Mouse (Mus musculus) gastrocnemius, adult 18-20 months (tissue): Measurements from ENCODE around the gene Scnn1b. TPM values are rescaled to one million over a fixed set of nuclear protein-coding genes. Genes with fewer than 3 reads are reported as not detected.

ENCODE experiments used
- DNase-seq: peaks from one replicate; pipeline ENCODE4 v3.0.0; 2021; ENCODE audit warnings: low spot score
- long read RNA-seq, 2 experiments: library from polyadenylated mRNA; stranded (forward); transcript quantifications; one replicate each; pipeline ENCODE4 v2.0.0; 2021
- total RNA-seq, 2 experiments: library from RNA; stranded (reverse); gene quantifications; 2 replicates each; pipeline ENCODE4 v1.2.3; 2021

The Scnn1b gene
- total RNA-seq, result under 1 TPM; 0.21 to 0.62 TPM
- long read RNA-seq, experiment 1, result 0 reads
- long read RNA-seq, experiment 2, result 0 reads

DNA sequence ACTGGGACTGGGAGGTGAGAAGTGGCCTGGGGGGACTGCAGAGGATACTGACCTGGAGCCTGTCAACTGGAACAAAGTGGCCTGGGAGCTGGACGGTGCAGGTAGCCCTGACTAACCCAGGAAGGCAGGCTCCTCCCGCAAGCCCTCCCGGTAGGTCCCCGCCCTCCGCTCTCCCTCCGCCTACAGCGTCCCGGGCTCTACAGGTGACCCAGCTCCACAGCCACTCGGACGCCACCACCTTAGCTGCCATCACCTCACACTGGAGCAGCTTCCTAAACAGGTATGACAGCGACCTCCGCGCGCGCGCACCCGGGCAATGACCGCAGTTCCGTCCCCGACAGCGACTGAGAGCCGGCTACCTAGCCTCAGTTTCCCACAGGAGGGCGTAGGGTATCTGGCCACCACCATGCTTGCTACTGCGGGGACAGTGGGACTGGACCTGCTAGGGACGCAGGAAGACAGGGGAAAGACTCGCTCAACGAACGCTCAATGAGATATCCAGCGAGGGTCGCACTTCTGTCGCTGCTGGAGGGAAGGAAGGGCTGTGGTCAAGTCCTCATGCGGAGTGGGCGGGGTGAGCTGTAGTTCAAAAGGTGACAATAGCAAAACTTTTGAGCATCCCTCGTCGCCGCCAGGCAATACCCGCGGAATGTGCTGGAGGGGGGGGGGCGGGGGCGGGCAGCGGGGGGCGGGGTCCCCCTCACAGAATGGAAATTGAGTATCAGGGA lies at the start of gene Scnn1b:
TSS of gene Scnn1b (plus strand) at position 181 of the 728 bp plus-strand sequence.
- DNase-seq, result no peak

DNA sequence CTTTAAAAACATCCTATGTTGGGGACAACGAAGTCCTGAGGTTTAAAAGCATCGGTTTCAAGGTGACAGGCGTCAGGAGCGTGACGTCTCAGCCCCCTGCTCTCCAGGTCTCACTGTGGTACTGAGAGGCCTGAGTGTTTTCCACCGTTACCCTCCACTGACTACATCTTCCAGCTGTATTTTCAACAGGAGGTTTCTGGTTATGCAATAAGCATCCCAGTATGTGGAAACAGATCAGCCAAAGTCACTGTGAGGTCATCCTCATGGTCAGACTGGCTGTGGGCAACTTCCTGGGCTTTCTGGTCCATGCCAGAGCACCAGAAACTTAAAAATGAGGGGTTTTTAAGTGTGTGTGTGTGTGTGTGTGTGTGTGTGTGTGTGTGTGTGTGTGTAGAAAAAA lies 43.2 kb upstream of the Scnn1b start:
- DNase-seq, result no peak

GRCm38 (mm10) chr7:121828481-121828880 lies 36.4 kb upstream of the Scnn1b start:
- no peak for DNase-seq

GRCm38 (mm10) chr7:121835392-121835791 lies 29.4 kb upstream of the Scnn1b start:
- no peak for DNase-seq

DNA sequence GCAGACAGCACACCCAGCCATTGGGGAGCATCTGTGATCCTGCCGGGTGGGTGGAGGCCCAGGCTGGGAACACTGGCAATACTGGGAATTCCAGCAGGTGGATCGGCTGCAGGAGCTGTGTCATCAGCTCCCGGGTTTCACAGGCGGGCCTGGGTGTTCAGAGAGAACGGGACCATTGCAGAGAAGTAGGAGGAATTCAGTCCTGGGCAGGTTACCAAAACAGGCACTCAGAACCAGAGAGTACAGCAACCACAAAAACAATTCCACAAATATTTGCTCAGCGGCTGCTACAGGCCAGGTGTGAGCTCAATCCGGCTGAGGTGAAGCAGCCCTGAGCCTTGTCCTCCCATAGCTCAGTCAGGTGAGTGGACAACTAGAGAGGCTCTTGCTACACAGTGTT lies 28.0 kb upstream of the Scnn1b start:
- DNase-seq, result no peak

DNA sequence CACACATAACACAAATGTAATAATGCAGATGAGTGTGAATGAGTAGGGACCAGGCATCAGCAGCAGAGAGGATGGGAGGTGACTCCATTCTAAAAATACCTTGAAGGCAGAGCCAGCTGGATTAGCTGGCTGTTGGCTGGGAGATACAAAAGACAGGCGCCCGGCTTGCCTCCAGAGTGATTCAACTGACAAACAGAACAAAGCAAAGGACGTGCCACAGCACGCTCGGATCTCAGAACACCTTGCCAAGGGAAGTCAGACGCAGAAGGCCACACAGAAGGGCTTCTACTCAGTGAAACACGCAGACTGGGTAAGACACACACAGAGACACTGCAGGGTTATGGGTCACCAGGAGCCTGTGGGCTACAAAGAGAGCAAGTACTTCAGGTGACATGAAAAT lies 24.0 kb upstream of the Scnn1b start:
- DNase-seq, result no peak

DNA sequence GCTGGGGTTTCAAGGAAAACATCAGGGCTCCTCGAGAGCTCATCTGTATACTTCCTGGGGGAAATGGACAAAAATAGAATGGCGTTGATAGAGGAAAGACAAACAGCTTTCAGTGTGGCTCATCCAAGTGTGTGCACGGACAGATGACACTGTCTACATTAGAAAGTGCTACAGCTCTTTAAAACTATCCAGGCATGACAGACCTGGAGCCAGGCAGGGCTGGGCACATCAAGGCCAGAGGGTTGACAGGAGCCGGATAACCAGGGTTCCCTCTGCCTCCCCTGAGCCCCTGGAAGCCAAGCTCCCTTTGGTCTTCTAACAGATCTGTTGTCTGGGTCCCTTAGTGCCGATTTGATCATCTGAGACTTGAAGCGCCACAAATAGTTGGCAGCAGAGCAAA lies 22.6 kb upstream of the Scnn1b start:
- DNase-seq, result no peak

DNA sequence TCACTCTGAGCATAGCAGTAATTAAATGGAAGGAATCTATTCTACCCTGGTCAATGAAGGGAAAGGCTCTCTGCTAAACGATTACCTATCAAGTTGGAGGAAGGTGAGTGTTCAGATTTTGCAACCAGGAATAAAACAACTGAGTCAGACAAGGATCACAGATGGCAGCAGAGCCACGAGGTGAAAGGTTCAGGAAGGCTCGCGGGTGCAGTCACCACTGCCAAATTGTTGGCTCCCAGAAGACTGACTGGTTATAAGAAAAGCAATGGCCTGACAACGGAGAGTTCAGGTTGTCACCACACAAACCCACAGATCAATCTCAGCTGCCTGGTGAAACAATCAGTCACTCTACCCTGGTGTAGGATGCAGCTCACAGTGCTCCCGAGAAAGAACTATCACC lies 18.9 kb upstream of the Scnn1b start:
- DNase-seq, result no peak

- DNase-seq, result no peak
Measured at GRCm38 (mm10) chr7:121848537-121849168, 16.2 kb upstream of the Scnn1b start.

DNA sequence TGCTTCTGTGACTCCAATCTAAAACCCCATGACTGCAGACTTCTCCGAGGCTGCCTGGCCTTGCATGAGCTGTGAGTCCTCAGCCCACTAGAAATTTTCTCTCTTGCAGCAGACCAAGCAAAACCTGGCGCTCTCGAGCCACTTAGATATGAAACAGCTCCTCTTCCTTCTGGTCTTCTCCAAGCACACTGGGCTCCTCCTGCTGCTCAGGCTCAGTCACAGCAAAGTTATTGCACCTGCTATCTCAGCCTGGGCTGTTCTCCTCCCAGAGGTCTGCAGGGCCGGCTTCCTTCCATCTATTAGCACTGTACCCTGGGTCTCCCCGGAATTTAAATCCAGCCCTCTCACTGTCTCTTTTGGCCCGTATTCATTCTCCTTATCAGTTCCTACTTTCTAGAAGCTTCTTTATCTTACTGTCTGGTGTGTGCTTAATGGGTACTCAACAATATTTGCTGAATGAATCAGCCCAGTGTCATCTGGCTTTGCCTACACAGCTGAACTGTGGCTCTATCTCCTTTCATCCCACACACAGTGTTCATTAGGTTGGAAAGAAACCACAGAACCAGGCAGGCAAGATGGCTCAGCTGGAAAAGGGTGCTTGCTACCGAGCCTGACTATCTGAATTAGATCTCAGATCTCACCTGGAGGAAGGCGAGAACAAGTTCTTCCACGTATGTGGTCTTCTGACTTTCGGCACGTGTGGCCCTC lies 7.5 kb upstream of the Scnn1b start:
- DNase-seq, result no peak

GRCm38 (mm10) chr7:121858939-121859338 lies 5.9 kb upstream of the Scnn1b start:
- no peak for DNase-seq

DNA sequence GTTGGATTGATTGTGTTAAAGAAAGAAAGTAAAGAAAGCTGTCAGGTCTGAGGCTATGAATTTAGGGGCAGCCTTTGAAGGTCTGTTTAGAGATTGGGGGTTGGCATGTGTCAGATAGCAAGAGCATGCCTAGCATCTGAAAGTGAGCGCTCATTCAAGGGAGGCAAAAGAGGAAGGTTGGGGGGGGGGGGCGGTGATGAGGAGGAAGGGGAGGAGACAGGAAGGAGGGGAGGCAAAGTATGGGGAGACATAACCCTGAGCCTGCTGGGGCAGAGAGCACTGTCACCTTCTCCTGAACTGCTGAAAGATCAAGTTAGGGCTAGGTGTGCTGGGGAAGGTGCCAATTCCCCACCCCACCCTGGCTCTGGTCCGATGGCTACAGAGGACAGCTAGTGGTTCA lies 6.8 kb downstream of the Scnn1b start:
- DNase-seq, result no peak

- no peak for DNase-seq
Measured at GRCm38 (mm10) chr7:121873998-121874397, 9.2 kb downstream of the Scnn1b start.

DNA sequence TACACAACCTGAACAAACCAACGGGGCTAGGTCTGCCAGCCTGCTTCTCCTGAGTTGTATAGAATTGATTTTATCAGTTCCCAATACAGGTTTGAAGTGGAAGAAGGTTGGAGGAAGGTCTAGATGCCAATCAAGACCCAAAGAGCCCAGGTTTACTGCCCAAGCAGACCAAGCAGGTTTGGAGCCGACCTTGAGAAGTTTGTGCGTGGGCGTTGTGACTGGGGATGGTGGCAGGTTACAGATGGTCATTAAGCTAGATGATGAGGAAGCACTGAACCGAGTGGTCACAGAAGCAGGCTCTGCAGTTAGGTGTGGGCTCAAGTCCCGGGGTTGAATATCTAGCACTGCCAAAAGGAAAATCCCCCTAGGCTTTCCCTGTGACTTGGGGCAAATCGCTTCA lies 9.9 kb downstream of the Scnn1b start:
- no peak for DNase-seq

DNA sequence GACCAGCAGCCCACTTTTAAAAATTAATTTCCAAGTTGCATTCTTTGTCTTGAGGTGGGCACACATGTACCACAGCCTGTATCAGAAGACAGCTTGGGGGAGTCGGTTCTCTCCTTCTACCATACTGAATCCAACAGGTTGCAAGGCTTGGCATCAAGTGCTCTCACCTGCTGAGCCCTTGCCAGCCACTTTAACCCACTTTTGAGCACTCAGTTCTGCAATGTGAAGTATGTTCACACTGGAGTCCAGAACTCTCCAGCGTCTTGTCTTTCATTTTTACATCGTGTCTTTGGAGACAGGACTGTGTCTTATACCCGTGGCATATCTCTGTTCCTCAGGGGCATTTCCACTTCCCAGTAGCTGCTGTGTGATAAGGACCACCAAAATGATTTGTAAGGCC lies 15.4 kb downstream of the Scnn1b start:
- DNase-seq, result no peak

- no peak for DNase-seq
Measured at GRCm38 (mm10) chr7:121890636-121891360, 26.0 kb downstream of the Scnn1b start.

GRCm38 (mm10) chr7:121896689-121897088 lies 31.9 kb downstream of the Scnn1b start:
- DNase-seq, result no peak

DNA sequence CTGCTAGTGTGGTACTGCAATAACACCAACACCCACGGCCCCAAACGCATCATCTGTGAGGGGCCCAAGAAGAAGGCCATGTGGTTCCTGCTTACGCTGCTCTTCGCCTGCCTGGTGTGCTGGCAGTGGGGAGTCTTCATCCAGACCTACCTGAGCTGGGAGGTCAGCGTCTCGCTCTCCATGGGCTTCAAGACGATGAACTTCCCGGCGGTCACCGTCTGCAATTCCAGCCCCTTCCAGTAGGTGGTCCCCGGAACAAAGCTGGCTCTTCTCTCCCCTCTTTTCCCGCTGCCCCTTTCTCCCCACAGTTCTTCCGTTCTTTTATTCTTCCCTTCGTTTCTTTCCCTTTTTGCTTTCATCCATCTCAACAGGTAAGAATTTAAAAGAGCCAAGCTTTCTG lies 34.5 kb downstream of the Scnn1b start:
- no peak for DNase-seq

- DNase-seq, result no peak
Measured at GRCm38 (mm10) chr7:121899940-121900339, 35.1 kb downstream of the Scnn1b start.

DNA sequence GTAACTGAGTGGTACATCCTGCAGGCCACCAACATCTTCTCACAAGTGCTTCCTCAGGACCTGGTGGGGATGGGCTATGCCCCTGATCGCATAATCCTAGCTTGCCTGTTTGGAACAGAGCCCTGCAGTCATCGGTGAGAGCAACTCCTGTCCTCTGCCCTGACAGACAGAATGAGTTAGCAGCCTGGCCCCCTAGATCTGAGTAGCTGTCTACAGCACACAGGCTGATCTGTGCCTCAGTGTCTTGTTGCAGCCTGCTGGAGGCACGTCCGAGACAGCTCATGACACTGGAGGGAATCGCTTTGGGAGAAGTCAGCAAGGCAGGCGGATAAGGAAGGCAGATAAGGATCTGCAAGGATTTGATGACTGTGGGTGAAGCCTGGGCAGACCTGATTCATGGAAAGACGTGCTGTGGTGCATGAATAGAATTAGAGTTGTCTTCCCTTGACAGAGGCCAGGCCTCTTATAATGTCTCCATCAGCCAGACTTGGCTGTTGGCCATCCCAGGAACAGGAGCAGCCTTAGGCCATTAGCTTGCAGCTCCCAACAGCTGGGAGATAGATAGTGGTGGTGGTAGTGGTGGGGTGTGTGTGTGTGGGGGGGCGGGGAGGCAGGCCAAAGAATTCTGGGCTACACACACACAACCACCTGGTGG lies 38.0 kb downstream of the Scnn1b start:
- no peak for DNase-seq

DNA sequence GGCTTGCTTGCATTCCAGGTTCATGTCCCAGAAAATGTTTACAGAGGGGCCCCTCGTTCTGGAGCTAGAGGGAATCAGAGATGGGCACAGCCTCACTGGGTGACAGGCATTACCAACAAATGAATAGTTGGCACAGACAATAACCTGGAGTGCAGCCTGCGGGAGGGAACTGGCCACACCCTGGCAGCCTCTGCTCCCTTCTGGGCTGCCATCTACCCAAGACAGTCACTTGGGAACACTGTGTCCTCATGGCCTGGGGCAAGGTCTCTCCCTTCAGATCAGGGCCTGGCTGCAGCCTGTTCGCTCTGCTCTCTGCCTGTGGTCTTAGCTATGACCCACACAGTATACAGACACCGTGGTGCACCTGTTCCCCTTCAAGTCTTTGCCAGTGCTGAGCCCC lies 42.0 kb downstream of the Scnn1b start:
- no peak for DNase-seq
